Mouse (Mus musculus): ENCODE results near the gene Nap1l4.

Nap1l4 gene

GRCm38 (mm10) chr7:143519333-143519732 is 29.6 kb downstream of the Nap1l4 start:
- no peak for DNase-seq (ENCODE audit: low spot score in 2 of 2)

- no peak for DNase-seq (ENCODE audit: low spot score in 2 of 2)
Observed at GRCm38 (mm10) chr7:143514416-143514768, 34.5 kb downstream of the Nap1l4 start.

- no peak for DNase-seq (ENCODE audit: low spot score in 2 of 2)
Observed at GRCm38 (mm10) chr7:143513763-143514415, 35.0 kb downstream of the Nap1l4 start.

GRCm38 (mm10) chr7:143511335-143511712 is 37.6 kb downstream of the Nap1l4 start:
- no peak for DNase-seq (ENCODE audit: low spot score in 2 of 2)

- no peak for DNase-seq (ENCODE audit: low spot score in 2 of 2)
Observed at GRCm38 (mm10) chr7:143510593-143511334, 38.1 kb downstream of the Nap1l4 start.

GRCm38 (mm10) chr7:143509566-143509965 is 39.3 kb downstream of the Nap1l4 start:
- no peak for DNase-seq (ENCODE audit: low spot score in 2 of 2)

- peak; percentile 42 to 67 for DNase-seq (ENCODE audit: low spot score in 2 of 2)
Observed at GRCm38 (mm10) chr7:143506675-143507074, 42.2 kb downstream of the Nap1l4 start.

- no peak for DNase-seq (ENCODE audit: low spot score in 2 of 2)
Observed at GRCm38 (mm10) chr7:143506271-143506670, 42.6 kb downstream of the Nap1l4 start.

- peak; percentile 68 to 82 for DNase-seq (ENCODE audit: low spot score in 2 of 2)
Observed at GRCm38 (mm10) chr7:143505823-143506222, 43.1 kb downstream of the Nap1l4 start.

- DNase-seq (ENCODE audit: low spot score in 2 of 2) = no peak
Observed at GRCm38 (mm10) chr7:143505411-143505810, 43.5 kb downstream of the Nap1l4 start.

GRCm38 (mm10) chr7:143503926-143504325 is 45.0 kb downstream of the Nap1l4 start:
- DNase-seq (ENCODE audit: low spot score in 2 of 2) = no peak

GRCm38 (mm10) chr7:143502418-143503200 is 46.3 kb downstream of the Nap1l4 start, which contains the start of gene Phlda2:
TSS of gene Phlda2 (minus strand) at chr7:143503150.
- no peak for DNase-seq (ENCODE audit: low spot score in 2 of 2)

GRCm38 (mm10) chr7:143501643-143502417 is 47.1 kb downstream of the Nap1l4 start:
- DNase-seq (ENCODE audit: low spot score in 2 of 2) = no peak

GRCm38 (mm10) chr7:143500912-143501311 is 48.0 kb downstream of the Nap1l4 start:
- no peak for DNase-seq (ENCODE audit: low spot score in 2 of 2)

- no peak for DNase-seq (ENCODE audit: low spot score in 2 of 2)
Observed at GRCm38 (mm10) chr7:143498584-143498983, 50.3 kb downstream of the Nap1l4 start.

GRCm38 (mm10) chr7:143495104-143495961 is 53.6 kb downstream of the Nap1l4 start:
- no peak for DNase-seq (ENCODE audit: low spot score in 2 of 2)

GRCm38 (mm10) chr7:143493616-143494126 is 55.2 kb downstream of the Nap1l4 start:
- DNase-seq (ENCODE audit: low spot score in 2 of 2) = no peak

GRCm38 (mm10) chr7:143489735-143490134 is 59.2 kb downstream of the Nap1l4 start:
- no peak for DNase-seq (ENCODE audit: low spot score in 2 of 2)

GRCm38 (mm10) chr7:143482541-143482940 is 66.4 kb downstream of the Nap1l4 start:
- no peak for DNase-seq (ENCODE audit: low spot score in 2 of 2)

- no peak for DNase-seq (ENCODE audit: low spot score in 2 of 2)
Observed at GRCm38 (mm10) chr7:143481806-143482387, 67.0 kb downstream of the Nap1l4 start.

Data from thymus, postnatal 10 days (tissue).